Mouse (Mus musculus): ENCODE results near the gene Thtpa. TPM values are rescaled to one million over a fixed set of nuclear protein-coding genes. Genes with fewer than 3 reads are reported as not detected.

Thtpa gene
- polyA plus RNA-seq, 1 experiment from 2014 or later, result 10.5 TPM

Other genes with a start within 250 kb of the Thtpa start
- gene Homez, start 223.8 kb upstream of the Thtpa start, polyA plus RNA-seq (2014; fragmentation: Nextera tagmentation; extraction: Ambion mirVana), result 5.2 and 5.5 TPM in 2 replicates
- gene Ppp1r3e, start 217.2 kb upstream of the Thtpa start, polyA plus RNA-seq (2014; fragmentation: Nextera tagmentation; extraction: Ambion mirVana), result 1.1 and 2.1 TPM in 2 replicates
- 2.0 and 2.1 TPM in 2 replicates for gene Bcl2l2, start 211.4 kb upstream of the Thtpa start, polyA plus RNA-seq (2014; fragmentation: Nextera tagmentation; extraction: Ambion mirVana)
- gene Gm20521, start 211.3 kb upstream of the Thtpa start, polyA plus RNA-seq (2014; fragmentation: Nextera tagmentation; extraction: Ambion mirVana), result 0.27 TPM in 1 of 2 replicates, not detected in the other
- 117 and 132 TPM in 2 replicates for gene Pabpn1, start 202.3 kb upstream of the Thtpa start, polyA plus RNA-seq (2014; fragmentation: Nextera tagmentation; extraction: Ambion mirVana)
- gene Slc22a17, start 181.7 kb upstream of the Thtpa start, polyA plus RNA-seq (2014; fragmentation: Nextera tagmentation; extraction: Ambion mirVana), result 10.5 and 14.0 TPM in 2 replicates
- 5.5 and 6.7 TPM in 2 replicates for gene Efs, start 168.7 kb upstream of the Thtpa start, polyA plus RNA-seq (2014; fragmentation: Nextera tagmentation; extraction: Ambion mirVana)
- gene Il25, start 162.1 kb upstream of the Thtpa start, polyA plus RNA-seq (2014; fragmentation: Nextera tagmentation; extraction: Ambion mirVana), result not detected in 2 replicates
- 0.21 TPM in 1 of 2 replicates, not detected in the other for gene Cmtm5, start 158.5 kb upstream of the Thtpa start, polyA plus RNA-seq (2014; fragmentation: Nextera tagmentation; extraction: Ambion mirVana)
- gene Myh6, start 127.9 kb upstream of the Thtpa start, polyA plus RNA-seq (2014; fragmentation: Nextera tagmentation; extraction: Ambion mirVana), result 14.5 and 43.0 TPM in 2 replicates
- not detected in 2 replicates for gene Gm17428, start 117.9 kb upstream of the Thtpa start, polyA plus RNA-seq (2014; fragmentation: Nextera tagmentation; extraction: Ambion mirVana)
- 2.7 and 9.7 TPM in 2 replicates for gene Myh7, start 100.2 kb upstream of the Thtpa start, polyA plus RNA-seq (2014; fragmentation: Nextera tagmentation; extraction: Ambion mirVana)
- gene Ngdn, start 79.3 kb upstream of the Thtpa start, polyA plus RNA-seq (2014; fragmentation: Nextera tagmentation; extraction: Ambion mirVana), result 87.0 and 95.6 TPM in 2 replicates
- gene Zfhx2, start 2.5 kb upstream of the Thtpa start, polyA plus RNA-seq (2014; fragmentation: Nextera tagmentation; extraction: Ambion mirVana), result 2.1 and 2.8 TPM in 2 replicates
- 45.1 and 52.9 TPM in 2 replicates for gene Ap1g2, start 11.8 kb downstream of the Thtpa start, polyA plus RNA-seq (2014; fragmentation: Nextera tagmentation; extraction: Ambion mirVana)
- 0.44 and 0.60 TPM in 2 replicates for gene Jph4, start 22.2 kb downstream of the Thtpa start, polyA plus RNA-seq (2014; fragmentation: Nextera tagmentation; extraction: Ambion mirVana)
- 0.22 TPM in 1 of 2 replicates, not detected in the other for gene Dhrs2, start 127.2 kb downstream of the Thtpa start, polyA plus RNA-seq (2014; fragmentation: Nextera tagmentation; extraction: Ambion mirVana)